Mouse (Mus musculus): ENCODE results near the gene Ring1. TPM values are rescaled to one million over a fixed set of nuclear protein-coding genes. Genes with fewer than 3 reads are reported as not detected.

Gene Ring1
- polyA plus RNA-seq, 1 experiment from 2014 or later, result 7.5 TPM

- Histone ChIP-seq H3K36me3 (ENCODE audit: control insufficient read depth, insufficient read depth, low read length) (no peaks in the 10 kb centered on the region), H3K9me3 (ENCODE audit: control insufficient read depth, low read depth, low read length) (no peaks in the 10 kb centered on the region), H3K4me1 (ENCODE audit: control insufficient read depth, insufficient read depth, low read length) (peaks cover 4% of the 10 kb centered on the region; the same call in 1 of the 2 replicates), H3K9ac (replicated peaks; ENCODE audit: low read depth, low read length) (0 out of 2 replicates have a peak overlapping the region, but pooled peaks have one; percentile 25), H3K27me3 (ENCODE audit: control insufficient read depth, insufficient read depth, low read length) (peaks cover 17% of the 10 kb centered on the region), H3K27ac (ENCODE audit: low read length) (no peak overlapping the region), H3K4me3 (ENCODE audit: low read depth, low read length) (peak overlapping the region; percentile 29), H3K4me2 (replicated peaks; ENCODE audit: low read depth, low read length) (peak overlapping the region; percentile 59)
- no peak for ATAC-seq (ENCODE audit: insufficient number of reproducible peaks, insufficient read depth, low FRiP score, low read depth)
- WGBS, result 2% methylated on average over 57 of the region's 57 CpGs
These were observed 46.5 kb downstream of the Ring1 start for GRCm38 (mm10) chr17:33977861-33978557.

GRCm38 (mm10) chr17:33973572-33973971 is 50.9 kb downstream of the Ring1 start:
- no peak overlapping the region for H3K4me3 ChIP-seq (ENCODE audit: low read depth, low read length)
- no peak for ATAC-seq (ENCODE audit: insufficient number of reproducible peaks, insufficient read depth, low FRiP score, low read depth)
- WGBS, result 52% methylated on average over 3 of the region's 3 CpGs
- no peaks in the 10 kb centered on the region for H3K36me3 ChIP-seq (ENCODE audit: control insufficient read depth, insufficient read depth, low read length)
- no peak overlapping the region for H3K9ac ChIP-seq (replicated peaks; ENCODE audit: low read depth, low read length)
- H3K27ac ChIP-seq (ENCODE audit: low read length), result no peak overlapping the region
- no peak overlapping the region for H3K4me2 ChIP-seq (replicated peaks; ENCODE audit: low read depth, low read length)
- peaks cover 4% of the 10 kb centered on the region; the same call in 1 of the 2 replicates for H3K4me1 ChIP-seq (ENCODE audit: control insufficient read depth, insufficient read depth, low read length)
- H3K9me3 ChIP-seq (ENCODE audit: control insufficient read depth, low read depth, low read length), result no peaks in the 10 kb centered on the region
- H3K27me3 ChIP-seq (ENCODE audit: control insufficient read depth, insufficient read depth, low read length), result peaks cover 11% of the 10 kb centered on the region

- Histone ChIP-seq H3K9ac (replicated peaks; ENCODE audit: low read depth, low read length) (no peak overlapping the region), H3K27ac (ENCODE audit: low read length) (no peak overlapping the region), H3K4me1 (ENCODE audit: control insufficient read depth, insufficient read depth, low read length) (no peaks in the 10 kb centered on the region), H3K4me3 (ENCODE audit: low read depth, low read length) (no peak overlapping the region), H3K4me2 (replicated peaks; ENCODE audit: low read depth, low read length) (no peak overlapping the region), H3K27me3 (ENCODE audit: control insufficient read depth, insufficient read depth, low read length) (peaks cover 2% of the 10 kb centered on the region), H3K36me3 (ENCODE audit: control insufficient read depth, insufficient read depth, low read length) (no peaks in the 10 kb centered on the region), H3K9me3 (ENCODE audit: control insufficient read depth, low read depth, low read length) (no peaks in the 10 kb centered on the region)
- 7% methylated on average over 1 of the region's 1 CpGs for WGBS
- no peak for ATAC-seq (ENCODE audit: insufficient number of reproducible peaks, insufficient read depth, low FRiP score, low read depth)
These were observed 51.8 kb downstream of the Ring1 start for GRCm38 (mm10) chr17:33972691-33973090.

MicroRNAs encoded within 50 kb of the gene (microRNA counts, 519-probe panel; counts per million panel counts)
- microRNA mmu-miR-219, result not detected

Small RNA genes within 50 kb of the gene (microRNA-seq; reads per million reads assigned to microRNA genes)
- gene Mir219a-1 (not detected), gene Mir219c (not detected)

Other genes starting within 250 kb of the Ring1 start
- 22.5 and 25.1 TPM in 2 replicates for gene Angptl4, start 242.8 kb downstream of the Ring1 start, polyA plus RNA-seq (2014; fragmentation: Nextera tagmentation; extraction: Ambion mirVana)
- 32.5 and 33.5 TPM in 2 replicates for gene Kank3, start 214.2 kb downstream of the Ring1 start, polyA plus RNA-seq (2014; fragmentation: Nextera tagmentation; extraction: Ambion mirVana)
- gene Rps28, start 200.1 kb downstream of the Ring1 start, polyA plus RNA-seq (2014; fragmentation: Nextera tagmentation; extraction: Ambion mirVana), result 1,306 and 1,470 TPM in 2 replicates
- gene Ndufa7, start 200.1 kb downstream of the Ring1 start, polyA plus RNA-seq (2014; fragmentation: Nextera tagmentation; extraction: Ambion mirVana), result 471 and 592 TPM in 2 replicates
- 75.6 and 79.6 TPM in 2 replicates for gene Cd320, start 181.6 kb downstream of the Ring1 start, polyA plus RNA-seq (2014; fragmentation: Nextera tagmentation; extraction: Ambion mirVana)
- not detected in 2 replicates for gene Gm7029, start 150.8 kb downstream of the Ring1 start, polyA plus RNA-seq (2014; fragmentation: Nextera tagmentation; extraction: Ambion mirVana)
- 6.8 TPM in 2 replicates for gene Kifc1, start 134.0 kb downstream of the Ring1 start, polyA plus RNA-seq (2014; fragmentation: Nextera tagmentation; extraction: Ambion mirVana)
- 0.54 and 1.00 TPM in 2 replicates for gene Platr17, start 119.5 kb downstream of the Ring1 start, polyA plus RNA-seq (2014; fragmentation: Nextera tagmentation; extraction: Ambion mirVana)
- gene Daxx, start 115.3 kb downstream of the Ring1 start, polyA plus RNA-seq (2014; fragmentation: Nextera tagmentation; extraction: Ambion mirVana), result 39.2 and 44.6 TPM in 2 replicates
- gene Tapbp, start 108.8 kb downstream of the Ring1 start, polyA plus RNA-seq (2014; fragmentation: Nextera tagmentation; extraction: Ambion mirVana), result 45.3 and 47.9 TPM in 2 replicates
- 9.4 and 10.4 TPM in 2 replicates for gene Zbtb22, start 108.8 kb downstream of the Ring1 start, polyA plus RNA-seq (2014; fragmentation: Nextera tagmentation; extraction: Ambion mirVana)
- 38.4 and 39.8 TPM in 2 replicates for gene Rgl2, start 95.1 kb downstream of the Ring1 start, polyA plus RNA-seq (2014; fragmentation: Nextera tagmentation; extraction: Ambion mirVana)
- gene Pfdn6, start 84.3 kb downstream of the Ring1 start, polyA plus RNA-seq (2014; fragmentation: Nextera tagmentation; extraction: Ambion mirVana), result 141 and 152 TPM in 2 replicates
- 19.0 and 23.0 TPM in 2 replicates for gene Wdr46, start 84.0 kb downstream of the Ring1 start, polyA plus RNA-seq (2014; fragmentation: Nextera tagmentation; extraction: Ambion mirVana)
- 2.8 and 2.9 TPM in 2 replicates for gene B3galt4, start 73.2 kb downstream of the Ring1 start, polyA plus RNA-seq (2014; fragmentation: Nextera tagmentation; extraction: Ambion mirVana)
- 31.5 and 34.8 TPM in 2 replicates for gene Vps52, start 68.9 kb downstream of the Ring1 start, polyA plus RNA-seq (2014; fragmentation: Nextera tagmentation; extraction: Ambion mirVana)
- gene Rps18, start 68.7 kb downstream of the Ring1 start, polyA plus RNA-seq (2014; fragmentation: Nextera tagmentation; extraction: Ambion mirVana), result 2,047 and 2,164 TPM in 2 replicates
- 38.3 and 38.8 TPM in 2 replicates for gene H2-K1, start 24.3 kb downstream of the Ring1 start, polyA plus RNA-seq (2014; fragmentation: Nextera tagmentation; extraction: Ambion mirVana)
- 41.7 and 44.9 TPM in 2 replicates for gene H2-Ke6, start 3.4 kb upstream of the Ring1 start, polyA plus RNA-seq (2014; fragmentation: Nextera tagmentation; extraction: Ambion mirVana)
- 81.3 and 91.7 TPM in 2 replicates for gene Slc39a7, start 7.0 kb upstream of the Ring1 start, polyA plus RNA-seq (2014; fragmentation: Nextera tagmentation; extraction: Ambion mirVana)
- 21.7 and 22.4 TPM in 2 replicates for gene Rxrb, start 7.1 kb upstream of the Ring1 start, polyA plus RNA-seq (2014; fragmentation: Nextera tagmentation; extraction: Ambion mirVana)
- 0.32 and 1.2 TPM in 2 replicates for gene Col11a2, start 14.8 kb upstream of the Ring1 start, polyA plus RNA-seq (2014; fragmentation: Nextera tagmentation; extraction: Ambion mirVana)
- 0.65 and 1.1 TPM in 2 replicates for gene H2-Oa, start 67.7 kb upstream of the Ring1 start, polyA plus RNA-seq (2014; fragmentation: Nextera tagmentation; extraction: Ambion mirVana)
- 11.9 and 15.1 TPM in 2 replicates for gene H2-DMa, start 94.9 kb upstream of the Ring1 start, polyA plus RNA-seq (2014; fragmentation: Nextera tagmentation; extraction: Ambion mirVana)
- 150 and 152 TPM in 2 replicates for gene Brd2, start 98.0 kb upstream of the Ring1 start, polyA plus RNA-seq (2014; fragmentation: Nextera tagmentation; extraction: Ambion mirVana)
- 0.35 and 0.38 TPM in 2 replicates for gene H2-DMb2, start 118.6 kb upstream of the Ring1 start, polyA plus RNA-seq (2014; fragmentation: Nextera tagmentation; extraction: Ambion mirVana)
- 1.4 and 1.6 TPM in 2 replicates for gene H2-DMb1, start 128.4 kb upstream of the Ring1 start, polyA plus RNA-seq (2014; fragmentation: Nextera tagmentation; extraction: Ambion mirVana)
- 5.2 and 7.2 TPM in 2 replicates for gene Tap1, start 162.9 kb upstream of the Ring1 start, polyA plus RNA-seq (2014; fragmentation: Nextera tagmentation; extraction: Ambion mirVana)
- gene Psmb9, start 163.1 kb upstream of the Ring1 start, polyA plus RNA-seq (2014; fragmentation: Nextera tagmentation; extraction: Ambion mirVana), result 3.4 and 4.4 TPM in 2 replicates
- gene Psmb8, start 173.0 kb upstream of the Ring1 start, polyA plus RNA-seq (2014; fragmentation: Nextera tagmentation; extraction: Ambion mirVana), result 5.9 and 8.3 TPM in 2 replicates
- gene Tap2, start 178.8 kb upstream of the Ring1 start, polyA plus RNA-seq (2014; fragmentation: Nextera tagmentation; extraction: Ambion mirVana), result 1.6 and 2.4 TPM in 2 replicates
- 0.54 TPM in 1 of 2 replicates, not detected in the other for gene H2-Ob, start 214.2 kb upstream of the Ring1 start, polyA plus RNA-seq (2014; fragmentation: Nextera tagmentation; extraction: Ambion mirVana)
- gene H2-Ab1, start 233.0 kb upstream of the Ring1 start, polyA plus RNA-seq (2014; fragmentation: Nextera tagmentation; extraction: Ambion mirVana), result 9.4 and 12.6 TPM in 2 replicates